Mouse (Mus musculus) MEL (cell line): Measurements from ENCODE around the gene Dennd6a. TPM values are rescaled to one million over a fixed set of nuclear protein-coding genes. Genes with fewer than 3 reads are reported as not detected.
A peak's percentile ranks its signal among the peaks of the same experiment; 100 is the strongest.

ENCODE experiments used
- DNase-seq: peaks from one replicate; pipeline ENCODE4 v3.0.0; 2011; ENCODE audit warnings: low read depth, low spot score
- H3K27ac ChIP-seq: 2 replicates; pipeline ENCODE4 v1.5.1; 2012; ENCODE audit warnings: low read depth, mild to moderate bottlenecking, control low read depth, low read length, moderate library complexity; ENCODE audit not compliant: control insufficient read depth
- H3K27me3 ChIP-seq, 2 experiments: fragments of 150-350 bp in 1 of 2; sonication (generic) in 1 of 2; 2 replicates each; pipeline ENCODE4 v1.6.1; 2012; ENCODE audit warnings: low read length in 2 of 2, mild to moderate bottlenecking in 2 of 2, improper control_type of control experiment in 1 of 2, moderate library complexity in 1 of 2; ENCODE audit not compliant: insufficient read depth in 2 of 2, control insufficient read depth in 1 of 2
- H3K36me3 ChIP-seq, 2 experiments: 2 replicates each; pipeline ENCODE4 v1.6.1; 2012 to 2014; ENCODE audit warnings: low read length in 2 of 2, improper control_type of control experiment in 1 of 2, inconsistent platforms in 1 of 2, mild to moderate bottlenecking in 1 of 2; ENCODE audit not compliant: insufficient read depth in 2 of 2, control insufficient read depth in 1 of 2
- H3K4me1 ChIP-seq, 2 experiments: fragments of 150-350 bp in 1 of 2; sonication (generic) in 1 of 2; 2 replicates each; pipeline ENCODE4 v1.6.1; 2012; ENCODE audit warnings: low read length in 2 of 2, improper control_type of control experiment in 1 of 2, mild to moderate bottlenecking in 1 of 2; ENCODE audit not compliant: insufficient read depth in 2 of 2, control insufficient read depth in 1 of 2
- H3K4me3 ChIP-seq, 2 experiments: fragments of 150-350 bp in 1 of 2; sonication (generic) in 1 of 2; 2 replicates each; pipeline ENCODE4 v1.5.1; 2012; ENCODE audit warnings: low read depth in 2 of 2, low read length in 2 of 2, mild to moderate bottlenecking in 2 of 2, moderate library complexity in 2 of 2, control low read depth in 1 of 2, improper control_type of control experiment in 1 of 2; ENCODE audit not compliant: control insufficient read depth in 1 of 2, insufficient read depth in 1 of 2
- H3K79me2 ChIP-seq: 2 replicates; pipeline ENCODE4 v1.6.1; 2012; ENCODE audit warnings: mild to moderate bottlenecking, low read length, moderate library complexity; ENCODE audit not compliant: control insufficient read depth, poor library complexity, insufficient read depth
- H3K9ac ChIP-seq: 2 replicates; pipeline ENCODE4 v1.6.1; 2012; ENCODE audit warnings: low read depth, mild to moderate bottlenecking, control low read depth, low read length, moderate library complexity; ENCODE audit not compliant: control insufficient read depth, poor library complexity, severe bottlenecking
- H3K9me3 ChIP-seq: fragments of 150-350 bp; sonication (generic); replicated peaks from 2 replicates; pipeline ENCODE4 v1.6.1; 2012; ENCODE audit warnings: mild to moderate bottlenecking, low read length, improper control_type of control experiment, moderate library complexity; ENCODE audit not compliant: insufficient read depth
- BHLHE40 ChIP-seq: IDR thresholded peaks from 2 replicates; pipeline ENCODE4 v1.6.1; 2012; ENCODE audit warnings: low read depth, mild to moderate bottlenecking, inconsistent platforms, low read length, improper control_type of control experiment, borderline replicate concordance
- CHD1 ChIP-seq: IDR thresholded peaks from 2 replicates; pipeline ENCODE4 v1.6.1; 2012; ENCODE audit warnings: low read depth, mild to moderate bottlenecking, inconsistent platforms, low read length, improper control_type of control experiment
- CHD2 ChIP-seq: IDR thresholded peaks from 2 replicates; pipeline ENCODE4 v1.6.1; 2011; ENCODE audit warnings: low read length, improper control_type of control experiment
- ELF1 ChIP-seq: IDR thresholded peaks from 2 replicates; pipeline ENCODE4 v1.6.1; 2014; ENCODE audit warnings: low read depth, mild to moderate bottlenecking, inconsistent platforms, low read length, improper control_type of control experiment, moderate library complexity
- GABPA ChIP-seq: IDR thresholded peaks from 2 replicates; pipeline ENCODE4 v1.6.1; 2012; ENCODE audit warnings: low read depth, mild to moderate bottlenecking, inconsistent platforms, low read length, improper control_type of control experiment, moderate library complexity
- HCFC1 ChIP-seq: IDR thresholded peaks from 2 replicates; pipeline ENCODE4 v1.6.1; 2012; ENCODE audit warnings: low read depth, mild to moderate bottlenecking, inconsistent platforms, low read length, improper control_type of control experiment, moderate library complexity
- MAFK ChIP-seq: IDR thresholded peaks from 2 replicates; pipeline ENCODE4 v1.6.1; 2011; ENCODE audit warnings: low read depth, mild to moderate bottlenecking, low read length, improper control_type of control experiment, borderline replicate concordance
- MYB ChIP-seq: IDR thresholded peaks from 2 replicates; pipeline ENCODE4 v1.6.1; 2011; ENCODE audit warnings: mild to moderate bottlenecking, low read depth, low read length, improper control_type of control experiment
- MYC ChIP-seq: IDR thresholded peaks from 2 replicates; pipeline ENCODE4 v1.6.1; 2011; ENCODE audit warnings: low read depth, mild to moderate bottlenecking, low read length, improper control_type of control experiment, moderate library complexity
- NELFE ChIP-seq: IDR thresholded peaks from 2 replicates; pipeline ENCODE4 v1.6.1; 2011; ENCODE audit warnings: low read depth, low read length, improper control_type of control experiment
- NRF1 ChIP-seq: IDR thresholded peaks from 2 replicates; pipeline ENCODE4 v1.6.1; 2014; ENCODE audit warnings: low read depth, mild to moderate bottlenecking, inconsistent platforms, low read length, improper control_type of control experiment, moderate library complexity; ENCODE audit not compliant: poor library complexity, insufficient read depth, severe bottlenecking
- POLR2AphosphoS5 ChIP-seq: IDR thresholded peaks from 2 replicates; pipeline ENCODE4 v1.6.1; 2012; ENCODE audit warnings: low read depth, borderline replicate concordance, mild to moderate bottlenecking, inconsistent platforms, low read length, moderate library complexity, mixed read lengths
- SIN3A ChIP-seq: IDR thresholded peaks from 2 replicates; pipeline ENCODE4 v1.6.1; 2012; ENCODE audit warnings: low read length, improper control_type of control experiment, inconsistent platforms
- TCF12 ChIP-seq: IDR thresholded peaks from 2 replicates; pipeline ENCODE4 v1.6.1; 2014; ENCODE audit warnings: low read depth, mild to moderate bottlenecking, inconsistent platforms, low read length, improper control_type of control experiment, moderate library complexity
- UBTF ChIP-seq: IDR thresholded peaks from 2 replicates; pipeline ENCODE4 v1.6.1; 2012; ENCODE audit warnings: low read depth, mild to moderate bottlenecking, inconsistent platforms, low read length, improper control_type of control experiment, moderate library complexity, borderline replicate concordance; ENCODE audit not compliant: insufficient read depth
- ZC3H11A ChIP-seq: IDR thresholded peaks from 2 replicates; pipeline ENCODE4 v1.6.1; 2012; ENCODE audit warnings: low read depth, mild to moderate bottlenecking, inconsistent platforms, low read length, improper control_type of control experiment
- ZMIZ1 ChIP-seq: IDR thresholded peaks from 2 replicates; pipeline ENCODE4 v1.6.1; 2012; ENCODE audit warnings: low read depth, mild to moderate bottlenecking, inconsistent platforms, low read length, improper control_type of control experiment, moderate library complexity
- polyA plus RNA-seq, 2 experiments: library from polyadenylated mRNA; stranded (reverse) in 1 of 2; unstranded in 1 of 2; fragments of >175 nt in 1 of 2; fragments of >200 nt in 1 of 2; gene quantifications; 2 replicates each; pipeline versions ENCODE4 v1.2.1 to v1.2.4; 2012; ENCODE audit warnings: low replicate concordance in 2 of 2, low read depth in 1 of 2; ENCODE audit not compliant: insufficient read length in 2 of 2, insufficient read depth in 1 of 2, missing spikeins in 1 of 2
- total RNA-seq: library from RNA; depleted of rRNA; stranded (reverse); fragments of 300-350 nt; gene quantifications from 2 replicates; pipeline ENCODE4 v1.2.3, GENCODE M21; 2012

Gene Dennd6a
- total and polyA plus RNA-seq, 3 experiments = 13.1 to 40.0 (median 13.6) TPM

GRCm38 (mm10) chr14:26534757-26535479 is 38.7 kb upstream of the Dennd6a start, which contains the start of gene Slmap (continued):
- peak; percentile 62; the same call in 1 of the 2 replicates for TF ChIP-seq GABPA
- no peak for TF ChIP-seq ZC3H11A
- TF ChIP-seq ZMIZ1 = peak; percentile 89
- peak; percentile 90 for TF ChIP-seq NELFE
- TF ChIP-seq, all 39 proteins: peak for 24

- peaks cover 5% of the 10 kb centered on the region for H3K79me2 ChIP-seq
- H3K9me3 ChIP-seq = no peaks in the 10 kb centered on the region
- no peak for DNase-seq
- no peak for TF ChIP-seq GABPA
- no peak for TF ChIP-seq CHD2
- TF ChIP-seq CHD1 = no peak
- no peak for TF ChIP-seq NELFE
- no peak for TF ChIP-seq UBTF
- no peak for TF ChIP-seq SIN3A
- TF ChIP-seq ZC3H11A = no peak
- TF ChIP-seq MYB = no peak
- no peak overlapping the region for H3K4me3 ChIP-seq
- no peak overlapping the region for H3K9ac ChIP-seq
- peaks cover 0 to 6% of the 10 kb centered on the region in 2 experiments; a peak in 2 of 4 replicates for H3K36me3 ChIP-seq
- H3K27me3 ChIP-seq = no peaks in the 10 kb centered on the region; a peak in 2 of 4 replicates
- no peak overlapping the region for H3K27ac ChIP-seq
- peaks cover 0 to 5% of the 10 kb centered on the region in 2 experiments; a peak in 1 of 4 replicates for H3K4me1 ChIP-seq
Measured at GRCm38 (mm10) chr14:26539241-26539640, 34.4 kb upstream of the Dennd6a start.

GRCm38 (mm10) chr14:26540577-26540976 is 33.1 kb upstream of the Dennd6a start:
- no peaks in the 10 kb centered on the region for H3K9me3 ChIP-seq
- H3K27me3 ChIP-seq = no peaks in the 10 kb centered on the region; a peak in 2 of 4 replicates
- H3K9ac ChIP-seq = no peak overlapping the region
- no peak for DNase-seq
- H3K4me3 ChIP-seq = no peak overlapping the region
- peaks cover 0 to under 1% of the 10 kb centered on the region in 2 experiments; a peak in 1 of 4 replicates for H3K36me3 ChIP-seq
- TF ChIP-seq MYC = no peak
- no peak for TF ChIP-seq TCF12
- no peak for TF ChIP-seq SIN3A
- TF ChIP-seq ELF1 = no peak
- no peak for TF ChIP-seq MAFK
- TF ChIP-seq HCFC1 = no peak
- TF ChIP-seq BHLHE40 = no peak
- no peak for TF ChIP-seq NRF1
- TF ChIP-seq POLR2AphosphoS5 = no peak
- H3K79me2 ChIP-seq = no peaks in the 10 kb centered on the region
- H3K4me1 ChIP-seq = 0 out of 4 replicates have a peak, but pooled peaks cover 0 to under 1% of the 10 kb centered on the region in 2 experiments
- H3K27ac ChIP-seq = no peak overlapping the region
